In the genomic region with DNA sequence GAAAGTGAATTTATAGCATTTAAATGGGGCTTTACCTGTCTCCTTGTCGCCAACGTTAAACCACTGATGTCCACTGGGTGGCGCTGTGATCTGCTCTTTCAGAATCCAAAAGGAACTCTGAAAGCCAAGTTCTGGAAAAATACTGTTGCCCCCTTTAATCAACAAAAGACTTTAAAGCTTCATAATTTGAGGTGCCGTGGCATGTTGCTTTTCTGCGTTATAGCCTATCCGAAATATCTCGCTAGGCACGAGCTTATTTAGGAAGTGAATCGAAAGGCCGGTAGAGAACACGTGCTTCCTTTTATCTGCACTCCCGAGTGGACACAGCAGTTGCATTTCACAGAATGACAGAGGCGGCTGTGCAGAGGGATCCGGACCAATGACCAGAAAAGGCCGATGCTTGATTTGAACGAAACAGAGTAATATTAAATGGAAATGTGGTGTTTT, we compare ENCODE assay signal across 8 mouse cellular contexts. TPM values are rescaled to one million over a fixed set of nuclear protein-coding genes. Genes with fewer than 3 reads are reported as not detected.
DNase-seq lines count a peak whose midpoint lies in the region; ATAC-seq and TF ChIP-seq lines count a peak whose summit lies in the region.

No protein-coding gene starts in this region.

- TF ChIP-seq CTCF in MEL (IDR thresholded peaks at IDR 0.05 in 2 of 3, conservative IDR thresholded peaks at IDR 0.05 in 1 of 3; ENCODE audit: control insufficient read depth in 1 of 3, insufficient read depth in 1 of 3, low read depth in 2 of 3, low read length in 3 of 3, poor library complexity in 1 of 3, severe bottlenecking in 1 of 3), result peak; percentile 82 to 95 (median 87)
- TF ChIP-seq CTCF in bone marrow macrophage, adult 2 months (IDR thresholded peaks at IDR 0.05; ENCODE audit: low read depth, low read length), result no peak

- H3K4me1 ChIP-seq in MEL (ENCODE audit: control insufficient read depth in 1 of 2, insufficient read depth in 2 of 2, low read length in 2 of 2), result peaks cover 2 to 3% of the 10 kb centered on the region in 2 experiments; a peak in 1 of 4 replicates
- peaks cover 2% of the 10 kb centered on the region; the same call in 1 of the 2 replicates for H3K4me1 ChIP-seq in bone marrow macrophage, adult 2 months (ENCODE audit: control insufficient read depth, insufficient read depth, low read length)
- peaks cover 18% of the 10 kb centered on the region; the same call in 1 of the 2 replicates for H3K4me1 ChIP-seq in embryonic facial prominence, embryonic 15.5 days

- 0 out of 4 replicates have a peak, but pooled peaks of 1 of the 2 experiments have one; percentile 34 for TF ChIP-seq POLR2A in MEL (IDR thresholded peaks at IDR 0.05; ENCODE audit: control insufficient read depth in 1 of 2, insufficient read depth in 1 of 2, low read depth in 1 of 2, low read length in 2 of 2, poor library complexity in 1 of 2)
- TF ChIP-seq POLR2A in bone marrow macrophage, adult 2 months (IDR thresholded peaks at IDR 0.05; ENCODE audit: borderline replicate concordance, low read depth, low read length), result no peak

- no peak for TF ChIP-seq EP300 in MEL (IDR thresholded peaks at IDR 0.05; ENCODE audit: low read depth in 1 of 2, low read length in 2 of 2)

- H3K9me3 ChIP-seq in MEL (replicated peaks; ENCODE audit: insufficient read depth, low read length), result no peaks in the 10 kb centered on the region
- no peaks in the 10 kb centered on the region for H3K9me3 ChIP-seq in embryonic facial prominence, embryonic 15.5 days (replicated peaks)

- peak overlapping the region; percentile 30 for H3K27ac ChIP-seq in MEL (ENCODE audit: control insufficient read depth, low read depth, low read length)
- no peak overlapping the region for H3K27ac ChIP-seq in bone marrow macrophage, adult 2 months (ENCODE audit: insufficient read depth, low read depth, low read length)
- no peak overlapping the region for H3K27ac ChIP-seq in embryonic facial prominence, embryonic 15.5 days (replicated peaks)

- TF ChIP-seq RAD21 in MEL (IDR thresholded peaks at IDR 0.05; ENCODE audit: low read depth, low read length), result peak; percentile 96

- no peak for ATAC-seq in embryonic facial prominence, embryonic 15.5 days (ENCODE audit: insufficient number of reproducible peaks, low FRiP score, low TSS enrichment, low read depth)
- ATAC-seq in erythroid progenitor cell, adult 5-6 weeks (replicated peaks; ENCODE audit: low FRiP score, poor library complexity, severe bottlenecking), result no peak

- H3K4me3 ChIP-seq in MEL (ENCODE audit: control insufficient read depth in 1 of 2, insufficient read depth in 1 of 2, low read depth in 2 of 2, low read length in 2 of 2), result peak overlapping the region; percentile 58 to 98
- peak overlapping the region; percentile 66 for H3K4me3 ChIP-seq in bone marrow macrophage, adult 2 months (ENCODE audit: insufficient read depth, low read length)
- H3K4me3 ChIP-seq in embryonic facial prominence, embryonic 15.5 days (replicated peaks), result peak overlapping the region; percentile 36

- WGBS in embryonic facial prominence, embryonic 15.5 days, result 7% methylated on average over 16 of the region's 16 CpGs

- H3K27me3 ChIP-seq in MEL (ENCODE audit: control insufficient read depth in 1 of 2, insufficient read depth in 2 of 2, low read length in 2 of 2), result peaks cover 0 to 2% of the 10 kb centered on the region in 2 experiments; a peak in 2 of 4 replicates
- peaks cover 34% of the 10 kb centered on the region for H3K27me3 ChIP-seq in embryonic facial prominence, embryonic 15.5 days

- H3K9ac ChIP-seq in MEL (ENCODE audit: control insufficient read depth, low read depth, low read length, poor library complexity, severe bottlenecking), result peak overlapping the region; percentile 61
- H3K9ac ChIP-seq in embryonic facial prominence, embryonic 15.5 days, result no peak overlapping the region

- no peaks in the 10 kb centered on the region for H3K36me3 ChIP-seq in MEL (ENCODE audit: control insufficient read depth in 1 of 2, insufficient read depth in 2 of 2, low read length in 2 of 2)
- H3K36me3 ChIP-seq in embryonic facial prominence, embryonic 15.5 days, result no peaks in the 10 kb centered on the region

- no peaks in the 10 kb centered on the region for H3K79me2 ChIP-seq in MEL (ENCODE audit: control insufficient read depth, insufficient read depth, low read length, poor library complexity)

- peak; percentile 90 for DNase-seq in MEL (ENCODE audit: low read depth, low spot score)
- peak; percentile 61 to 78 for DNase-seq in heart, postnatal 36 days
- peak; percentile 63 to 95 for DNase-seq in layer of hippocampus, postnatal 25 days (ENCODE audit: extremely low spot score in 1 of 2, low spot score in 1 of 2)
- peak; percentile 77 for DNase-seq in lung, postnatal 36 days
- peak; percentile 78 to 86 for DNase-seq in right cerebral cortex, adult 2 months (ENCODE audit: low spot score in 2 of 2)

- intact Hi-C loops in heart, postnatal 36 days (cut with DNase I), result loop anchor here (1.0 to 10.0 kb wide), 3 partner anchors 38 to 396 kb away; no protein-coding TSS in a partner anchor

- peak overlapping the region; percentile 49 for H3K4me2 ChIP-seq in embryonic facial prominence, embryonic 15.5 days (replicated peaks)

TF ChIP-seq in MEL, 35 proteins besides CTCF, POLR2A, EP300 and RAD21 (continues in another document):
- no peak for TF ChIP-seq CHD1 (IDR thresholded peaks at IDR 0.05; ENCODE audit: low read depth, low read length)
- peak; percentile 48; the same call in 1 of the 2 replicates for TF ChIP-seq ZNF384 (IDR thresholded peaks at IDR 0.05; ENCODE audit: low read depth, low read length)
- TF ChIP-seq MAFK (IDR thresholded peaks at IDR 0.05; ENCODE audit: borderline replicate concordance, low read depth, low read length), result no peak
- TF ChIP-seq MAZ (IDR thresholded peaks at IDR 0.05; ENCODE audit: low read depth, low read length), result peak; percentile 78; the same call in 1 of the 2 replicates
- peak; percentile 52; the same call in 1 of the 2 replicates for TF ChIP-seq ZKSCAN1 (IDR thresholded peaks at IDR 0.05; ENCODE audit: low read depth, low read length)
- peak; percentile 76 for TF ChIP-seq USF1 (IDR thresholded peaks at IDR 0.05; ENCODE audit: low read depth, low read length)
- TF ChIP-seq ETS1 (IDR thresholded peaks at IDR 0.05; ENCODE audit: low read depth, low read length), result peak; percentile 34; the same call in 1 of the 2 replicates
- peak; percentile 96 for TF ChIP-seq MAX (IDR thresholded peaks at IDR 0.05; ENCODE audit: low read length)
- TF ChIP-seq GABPA (IDR thresholded peaks at IDR 0.05; ENCODE audit: low read depth, low read length), result 0 out of 2 replicates have a peak, but pooled peaks have one; percentile 26
- no peak for TF ChIP-seq CHD2 (IDR thresholded peaks at IDR 0.05; ENCODE audit: low read length)
- TF ChIP-seq RCOR1 (IDR thresholded peaks at IDR 0.05; ENCODE audit: low read depth, low read length), result peak; percentile 41; the same call in 1 of the 2 replicates
- 0 out of 2 replicates have a peak, but pooled peaks have one; percentile 46 for TF ChIP-seq JUND (IDR thresholded peaks at IDR 0.05; ENCODE audit: low read depth, low read length)
- no peak for TF ChIP-seq ZMIZ1 (IDR thresholded peaks at IDR 0.05; ENCODE audit: low read depth, low read length)
- peak; percentile 97 for TF ChIP-seq MXI1 (IDR thresholded peaks at IDR 0.05; ENCODE audit: low read depth, low read length)
- TF ChIP-seq UBTF (IDR thresholded peaks at IDR 0.05; ENCODE audit: borderline replicate concordance, insufficient read depth, low read depth, low read length), result no peak
- peak; percentile 67; the same call in 1 of the 2 replicates for TF ChIP-seq BHLHE40 (IDR thresholded peaks at IDR 0.05; ENCODE audit: borderline replicate concordance, low read depth, low read length)
- TF ChIP-seq ZC3H11A (IDR thresholded peaks at IDR 0.05; ENCODE audit: low read depth, low read length), result peak; percentile 93
- peak; percentile 99 for TF ChIP-seq MYC (IDR thresholded peaks at IDR 0.05; ENCODE audit: low read depth, low read length)
- no peak for TF ChIP-seq KAT2A (conservative IDR thresholded peaks at IDR 0.05; ENCODE audit: low read depth, low read length)
- no peak for TF ChIP-seq POLR2AphosphoS5 (IDR thresholded peaks at IDR 0.05; ENCODE audit: borderline replicate concordance, low read depth, low read length)
- 0 out of 2 replicates have a peak, but pooled peaks have one; percentile 12 for TF ChIP-seq TCF12 (IDR thresholded peaks at IDR 0.05; ENCODE audit: low read depth, low read length)
- peak; percentile 54; the same call in 1 of the 2 replicates for TF ChIP-seq ELF1 (IDR thresholded peaks at IDR 0.05; ENCODE audit: low read depth, low read length)
- TF ChIP-seq GATA1 (IDR thresholded peaks at IDR 0.05; ENCODE audit: low read depth, low read length), result peak; percentile 52
- no peak for TF ChIP-seq TAL1 (IDR thresholded peaks at IDR 0.05; ENCODE audit: low read length)
- no peak for TF ChIP-seq MYB (IDR thresholded peaks at IDR 0.05; ENCODE audit: low read depth, low read length)
- no peak for TF ChIP-seq E2F4 (IDR thresholded peaks at IDR 0.05; ENCODE audit: borderline replicate concordance, low read depth, low read length)
- peak; percentile 85 for TF ChIP-seq SIN3A (IDR thresholded peaks at IDR 0.05; ENCODE audit: low read length)
- TF ChIP-seq NRF1 (IDR thresholded peaks at IDR 0.05; ENCODE audit: insufficient read depth, low read depth, low read length, poor library complexity, severe bottlenecking), result no peak
- TF ChIP-seq USF2 (IDR thresholded peaks at IDR 0.05; ENCODE audit: borderline replicate concordance in 1 of 2, insufficient read depth in 1 of 2, low read depth in 1 of 2, low read length in 2 of 2), result peak in 1 of 2 experiments; percentile 20; a peak in 1 of 4 replicates
- 0 out of 2 replicates have a peak, but pooled peaks have one; percentile 46 for TF ChIP-seq TBP (IDR thresholded peaks at IDR 0.05; ENCODE audit: low read depth, low read length)

RNA-seq across cellular contexts. Expression of a gene that starts 54.7 kb away (rescaled TPM):
- 40.9 and 48.2 TPM in 2 replicates for total RNA-seq in MEL (2012; rRNA removed)
- polyA plus RNA-seq in MEL (2012; ENCODE audit: insufficient read depth in 1 of 2, insufficient read length in 2 of 2, low read depth in 1 of 2, low replicate concordance in 2 of 2, missing spikeins in 1 of 2), result 10 to 100 TPM in 1 of 2 experiments, not detected in 1; 53.9 TPM
- polyA plus RNA-seq in bone marrow macrophage, adult 2 months (2012; ENCODE audit: insufficient read depth, insufficient read length, missing spikeins), result 9.0 and 10.3 TPM in 2 replicates
- 54.9 and 56.7 TPM in 2 replicates for polyA plus RNA-seq in embryonic facial prominence, embryonic 15.5 days (2015; fragmentation: Nextera tagmentation; extraction: Ambion mirVana)
- 1 to 10 TPM in 1 of 2 experiments, under 1 TPM in 1; 0.92 to 1.4 TPM for total RNA-seq in heart, postnatal 36 days (2021)
- 1 to 10 TPM; 1.8 to 2.2 TPM for total RNA-seq in layer of hippocampus, postnatal 25 days (2021)
- 44.3 and 52.8 TPM in 2 replicates for total RNA-seq in erythroid progenitor cell, adult 5-6 weeks (2015; ENCODE audit: low replicate concordance)
- 18.5 and 52.9 TPM in 2 replicates for total RNA-seq in erythroid progenitor cell, adult 5-6 weeks (2017; ENCODE audit: low replicate concordance)

Comparison
In these comparisons a context has a peak if more than half of its experiments do, and no peak if none do; other contexts are left out.
1. RNA of a gene that starts 54.7 kb away (total RNA-seq): 18.5 to 52.9 TPM in erythroid progenitor cell, adult 5-6 weeks and 40.9 to 48.2 TPM in MEL; 1.8 to 2.2 TPM in layer of hippocampus, postnatal 25 days and 0.92 to 1.4 TPM in heart, postnatal 36 days; every median in the first group is over 4 times any median in the second.
2. Peak in every context shown above with its lines, with median percentiles within 50 percentile points of each other: DNase-seq and H3K4me3 ChIP-seq.